Mouse (Mus musculus) hindbrain, embryonic 11.5 days (tissue): ENCODE measurements around the gene Ksr1. TPM values are rescaled to one million over a fixed set of nuclear protein-coding genes. Genes with fewer than 3 reads are reported as not detected.

Experiments used
- ATAC-seq: fragments of 200-750 bp; cut with Nextera tagmentation; 2 replicates; pipeline ENCODE4 v1.8.0; 2017; ENCODE audit warnings: mild to moderate bottlenecking, moderate TSS enrichment, moderate library complexity; ENCODE audit not compliant: low FRiP score
- DNase-seq: peaks from one replicate; pipeline ENCODE4 v3.0.0-alpha.2; 2015; ENCODE audit warnings: low spot score
- H3K27ac ChIP-seq: fragments of 300-500 bp; sonication (generic); 2 replicates; pipeline ENCODE4 v1.5.1; 2014; ENCODE audit warnings: mild to moderate bottlenecking, low read depth, low read length
- H3K27me3 ChIP-seq: fragments of 300-500 bp; sonication (generic); 2 replicates; pipeline ENCODE4 v1.6.1; 2014; ENCODE audit warnings: mild to moderate bottlenecking, low read length, moderate library complexity, mixed read lengths; ENCODE audit not compliant: control insufficient read depth, insufficient read depth
- H3K36me3 ChIP-seq: fragments of 300-500 bp; sonication (generic); 2 replicates; pipeline ENCODE4 v1.6.1; 2014; ENCODE audit warnings: mild to moderate bottlenecking, low read length, moderate library complexity, mixed read lengths; ENCODE audit not compliant: control insufficient read depth, insufficient read depth
- H3K4me1 ChIP-seq: fragments of 300-500 bp; sonication (generic); replicated peaks from 2 replicates; pipeline ENCODE4 v1.6.1; 2014; ENCODE audit warnings: low read length, mixed read lengths; ENCODE audit not compliant: control insufficient read depth, insufficient read depth
- H3K4me2 ChIP-seq: fragments of 300-500 bp; sonication (generic); replicated peaks from 2 replicates; pipeline ENCODE4 v1.6.1; 2014; ENCODE audit warnings: mild to moderate bottlenecking, low read depth, low read length
- H3K4me3 ChIP-seq: fragments of 300-500 bp; sonication (generic); 2 replicates; pipeline ENCODE4 v1.5.1; 2014; ENCODE audit warnings: low read depth, low read length
- H3K9ac ChIP-seq: fragments of 300-500 bp; sonication (generic); 2 replicates; pipeline ENCODE4 v1.6.1; 2014; ENCODE audit warnings: low read depth, low read length
- H3K9me3 ChIP-seq: fragments of 300-500 bp; sonication (generic); 2 replicates; pipeline ENCODE4 v1.6.1; 2016; ENCODE audit warnings: low read length; ENCODE audit not compliant: control insufficient read depth
- WGBS: fragments of 180-500 bp; shearing (Covaris S2); extraction: QIAGEN DNeasy Blood & Tissue Kit; methylation state at CpG from one replicate; pipeline ENCODE4 v1.1.7; 2014; 5-methylcytosine and 5-hydroxymethylcytosine counted together
- polyA plus RNA-seq: library from polyadenylated mRNA; unstranded; fragments of >200 nt; fragmentation: Nextera tagmentation; extraction: Ambion mirVana; gene quantifications from 2 replicates; pipeline ENCODE4 v1.2.1, GENCODE M21; 2014

Gene Ksr1
- polyA plus RNA-seq, 1 experiment from 2014 or later = 3.9 TPM

GRCm38 (mm10) chr11:79080081-79080480 is 66.1 kb downstream of the Ksr1 start:
- Histone ChIP-seq H3K4me3 (no peak overlapping the region), H3K36me3 (no peaks in the 10 kb centered on the region), H3K27me3 (no peaks in the 10 kb centered on the region), H3K4me1 (no peaks in the 10 kb centered on the region), H3K27ac (no peak overlapping the region), H3K9ac (no peak overlapping the region), H3K4me2 (no peak overlapping the region), H3K9me3 (no peaks in the 10 kb centered on the region)
- DNase-seq = no peak
- 86% methylated on average over 6 of the region's 6 CpGs for WGBS
- no peak for ATAC-seq

DNA sequence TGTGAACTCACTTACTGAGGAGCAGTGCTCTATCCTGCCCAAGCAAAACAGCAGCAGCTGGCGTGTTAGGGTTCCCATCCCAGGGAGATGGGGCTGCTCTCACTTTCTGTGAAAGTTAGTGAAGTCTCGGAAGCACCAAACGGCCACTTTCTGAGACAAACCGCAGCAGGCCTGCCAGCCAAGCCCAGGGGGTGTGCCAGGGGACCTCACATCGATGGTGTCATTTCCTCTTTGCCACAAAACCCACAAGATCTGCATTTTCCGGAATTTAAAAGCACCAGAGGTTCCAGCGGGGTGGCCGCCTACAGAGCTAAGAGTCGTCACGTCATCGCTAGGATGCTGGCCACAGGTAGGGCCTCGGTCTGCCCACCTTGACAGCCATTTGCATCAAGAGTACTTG is 69.7 kb downstream of the Ksr1 start:
- H3K9me3 ChIP-seq = no peaks in the 10 kb centered on the region
- no peaks in the 10 kb centered on the region for H3K27me3 ChIP-seq
- DNase-seq (no peak), ATAC-seq (no peak)
- no peak overlapping the region for H3K4me2 ChIP-seq
- H3K36me3 ChIP-seq = no peaks in the 10 kb centered on the region
- no peak overlapping the region for H3K9ac ChIP-seq
- no peaks in the 10 kb centered on the region for H3K4me1 ChIP-seq
- H3K4me3 ChIP-seq = no peak overlapping the region
- 84% methylated on average over 12 of the region's 12 CpGs for WGBS
- no peak overlapping the region for H3K27ac ChIP-seq

DNA sequence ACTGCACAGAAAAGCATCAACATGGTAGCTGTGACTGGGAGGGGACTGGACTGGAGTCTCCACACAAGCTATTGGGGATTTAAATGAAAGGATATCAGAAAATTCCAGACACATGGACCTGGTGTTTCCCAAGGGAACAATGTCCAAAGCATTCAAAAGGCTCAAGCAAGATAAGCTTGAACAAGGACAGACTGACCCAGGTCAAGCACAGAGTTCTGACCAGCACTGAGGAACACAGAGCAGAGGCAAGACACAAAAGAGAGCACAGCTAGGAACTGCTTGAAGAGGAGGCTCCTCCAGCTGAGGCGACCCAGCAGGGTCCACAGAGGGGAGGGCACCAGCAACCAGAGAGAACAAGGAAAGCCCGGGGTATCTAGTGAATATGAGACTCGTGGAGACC is 71.2 kb downstream of the Ksr1 start:
- DNase-seq (no peak), ATAC-seq (no peak)
- H3K9me3 ChIP-seq = no peaks in the 10 kb centered on the region
- 58% methylated on average over 3 of the region's 3 CpGs for WGBS
- H3K4me2 ChIP-seq = no peak overlapping the region
- no peaks in the 10 kb centered on the region for H3K36me3 ChIP-seq
- H3K27ac ChIP-seq = no peak overlapping the region
- no peaks in the 10 kb centered on the region for H3K4me1 ChIP-seq
- no peak overlapping the region for H3K4me3 ChIP-seq
- H3K9ac ChIP-seq = no peak overlapping the region
- H3K27me3 ChIP-seq = no peaks in the 10 kb centered on the region

- H3K4me2 ChIP-seq = no peak overlapping the region
- WGBS = 91% methylated on average over 3 of the region's 3 CpGs
Measured at GRCm38 (mm10) chr11:79074611-79075010, 71.6 kb downstream of the Ksr1 start.

DNA sequence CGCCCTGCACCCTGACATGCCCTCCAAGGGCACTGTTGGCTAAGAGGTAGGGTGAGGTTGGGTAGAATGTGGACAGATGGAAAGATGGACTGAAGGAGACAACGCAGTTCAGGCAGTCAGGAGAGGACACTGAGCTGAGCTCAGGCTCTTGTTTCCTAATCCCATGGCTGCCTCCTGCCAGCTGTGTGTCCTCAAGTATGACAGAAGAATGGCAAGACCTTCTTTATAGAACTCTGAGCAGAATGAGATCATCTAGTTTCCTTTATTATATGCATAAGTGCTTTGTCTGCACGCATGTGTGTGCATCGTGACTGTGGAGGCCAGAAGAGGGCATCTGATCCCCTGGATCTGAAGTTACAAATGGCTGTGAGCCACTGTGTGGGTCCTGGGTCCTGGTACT is 72.6 kb downstream of the Ksr1 start:
- WGBS = 94% methylated on average over 4 of the region's 4 CpGs
- H3K4me2 ChIP-seq = no peak overlapping the region
- H3K27ac ChIP-seq = no peak overlapping the region
- no peak overlapping the region for H3K9ac ChIP-seq
- no peak for ATAC-seq
- H3K27me3 ChIP-seq = no peaks in the 10 kb centered on the region
- 0 out of 2 replicates have a peak, but pooled peaks cover 4% of the 10 kb centered on the region for H3K4me1 ChIP-seq
- no peak overlapping the region for H3K4me3 ChIP-seq
- no peaks in the 10 kb centered on the region for H3K9me3 ChIP-seq
- H3K36me3 ChIP-seq = no peaks in the 10 kb centered on the region
- DNase-seq = no peak

More at GRCm38 (mm10) chr11:79074611-79075010, 71.6 kb downstream of the Ksr1 start:
- H3K36me3 ChIP-seq = no peaks in the 10 kb centered on the region
- ATAC-seq (no peak), DNase-seq (no peak)
- H3K9me3 ChIP-seq = no peaks in the 10 kb centered on the region
- 0 out of 2 replicates have a peak, but pooled peaks cover 3% of the 10 kb centered on the region for H3K4me1 ChIP-seq
- no peak overlapping the region for H3K9ac ChIP-seq
- no peak overlapping the region for H3K4me3 ChIP-seq
- no peak overlapping the region for H3K27ac ChIP-seq
- no peaks in the 10 kb centered on the region for H3K27me3 ChIP-seq

DNA sequence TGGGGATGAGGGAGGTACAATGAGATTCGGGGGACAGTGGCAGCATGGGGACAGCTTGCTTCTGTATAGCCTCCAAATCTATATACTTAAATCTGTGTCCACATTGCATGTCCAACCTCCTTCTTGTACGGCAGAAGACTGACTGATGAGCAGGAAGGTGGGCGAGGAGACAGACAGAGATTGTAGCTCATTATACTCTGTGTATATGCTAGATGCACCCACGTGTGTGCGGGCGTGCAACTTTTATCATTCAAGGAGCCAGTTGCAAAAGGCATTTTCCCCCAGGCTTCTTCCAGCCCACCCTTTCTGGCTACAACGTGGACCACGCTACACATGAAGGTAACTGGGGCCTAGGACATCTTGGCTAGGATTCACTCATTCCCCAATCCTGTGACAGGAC is 74.1 kb downstream of the Ksr1 start:
- Histone ChIP-seq H3K9ac (no peak overlapping the region), H3K36me3 (no peaks in the 10 kb centered on the region), H3K27me3 (no peaks in the 10 kb centered on the region), H3K4me3 (no peak overlapping the region), H3K9me3 (no peaks in the 10 kb centered on the region), H3K4me1 (0 out of 2 replicates have a peak, but pooled peaks cover 4% of the 10 kb centered on the region), H3K4me2 (no peak overlapping the region), H3K27ac (no peak overlapping the region)
- ATAC-seq (no peak), DNase-seq (no peak)
- 94% methylated on average over 8 of the region's 8 CpGs for WGBS

DNA sequence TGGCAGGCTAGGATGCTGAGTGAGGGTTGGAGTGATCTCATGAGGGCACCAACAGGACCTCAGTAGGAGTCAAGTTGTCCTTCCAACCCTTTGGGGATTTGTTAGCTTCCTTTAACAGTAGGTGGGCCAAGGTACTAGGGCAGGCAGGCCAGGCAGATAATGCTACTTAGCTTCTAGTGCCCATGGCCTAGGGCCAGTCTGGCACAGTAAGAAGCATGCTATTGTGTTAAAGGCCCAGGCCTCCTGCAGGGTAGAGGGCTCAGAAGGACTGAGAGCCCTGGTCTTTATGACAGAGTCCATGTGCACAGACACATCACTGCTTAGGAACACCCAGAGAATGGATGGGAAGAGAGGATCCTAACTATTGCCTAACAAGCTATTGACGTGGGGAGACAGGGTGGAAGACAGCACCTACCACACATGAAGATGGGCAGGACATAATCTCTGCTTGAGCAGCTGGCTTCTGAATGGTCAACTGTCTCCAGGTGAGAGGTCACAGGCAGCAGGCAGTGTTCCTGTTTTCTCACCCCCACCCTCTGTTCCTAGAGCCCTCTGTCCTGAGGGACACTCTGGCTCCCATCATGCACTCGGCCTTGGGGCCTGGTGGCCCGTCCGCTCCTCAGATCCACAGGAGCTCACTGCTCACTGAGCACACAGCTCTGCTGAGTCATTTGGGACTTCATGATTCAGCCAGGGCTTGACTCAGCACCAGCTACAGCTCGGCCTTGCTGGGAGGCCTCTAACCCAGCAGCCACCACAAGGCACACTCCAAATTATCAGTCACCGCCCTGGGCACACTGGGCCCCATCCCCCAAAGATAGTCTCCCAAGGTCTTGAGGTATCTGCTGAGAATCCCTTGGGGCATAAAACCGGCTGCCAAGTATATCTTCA is 74.9 kb downstream of the Ksr1 start:
- Histone ChIP-seq H3K9me3 (no peaks in the 10 kb centered on the region), H3K36me3 (no peaks in the 10 kb centered on the region), H3K27ac (peak overlapping the region; percentile 24; the same call in 1 of the 2 replicates), H3K9ac (no peak overlapping the region), H3K4me1 (0 out of 2 replicates have a peak, but pooled peaks cover 4% of the 10 kb centered on the region), H3K4me3 (no peak overlapping the region), H3K27me3 (no peaks in the 10 kb centered on the region), H3K4me2 (no peak overlapping the region)
- WGBS = 80% methylated on average over 7 of the region's 7 CpGs
- DNase-seq (no peak), ATAC-seq (no peak)

DNA sequence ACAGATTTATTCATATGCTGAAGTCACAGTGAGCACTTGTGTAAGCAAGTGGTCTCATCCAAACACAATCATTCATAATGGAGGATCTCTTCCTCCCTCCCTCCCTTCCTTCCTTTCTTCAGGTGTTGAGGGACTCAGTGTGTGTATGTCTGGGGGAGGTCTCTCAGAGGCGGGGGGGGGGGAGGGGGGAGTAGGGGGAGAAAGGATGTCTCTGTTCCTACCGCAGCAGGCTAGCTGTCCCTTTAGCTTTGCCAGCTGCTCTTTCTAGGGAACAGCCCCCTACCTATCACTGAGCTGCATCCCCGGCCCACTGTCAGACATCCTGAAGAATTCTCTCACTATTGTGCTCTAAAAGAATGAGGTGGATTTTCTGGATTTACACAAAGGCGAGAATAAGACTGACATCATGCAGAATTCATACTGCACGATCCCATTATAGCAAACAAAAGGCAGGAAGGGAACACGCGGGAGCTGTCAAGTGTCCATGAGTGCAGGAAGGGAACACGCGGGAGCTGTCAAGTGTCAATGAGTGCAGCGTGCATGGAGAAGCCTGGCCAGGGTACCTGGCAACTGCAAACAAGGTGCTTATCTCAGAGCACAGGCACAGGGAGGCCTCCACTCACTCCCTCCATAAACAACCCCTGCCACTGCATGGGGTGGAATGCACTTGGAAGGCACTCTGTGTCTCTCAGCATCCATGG is 76.6 kb downstream of the Ksr1 start:
- no peak for DNase-seq
- no peak overlapping the region for H3K27ac ChIP-seq

More for the DNA sequence above, 76.6 kb downstream of the Ksr1 start:
- Histone ChIP-seq H3K4me1 (0 out of 2 replicates have a peak, but pooled peaks cover 4% of the 10 kb centered on the region), H3K36me3 (no peaks in the 10 kb centered on the region), H3K9ac (no peak overlapping the region), H3K9me3 (no peaks in the 10 kb centered on the region), H3K4me3 (no peak overlapping the region), H3K4me2 (no peak overlapping the region), H3K27me3 (no peaks in the 10 kb centered on the region)
- ATAC-seq = no peak
- WGBS = 53% methylated on average over 9 of the region's 10 CpGs
